In genomic region chr13:54293006-54293405, GRCm38 (mm10) we compare ENCODE assay signal across 23 mouse cellular contexts.
DNase-seq lines count a peak whose midpoint lies in the region; ATAC-seq lines count a peak whose summit lies in the region.
"Had no signal": no experiment of that assay in that cellular context is flagged by ENCODE, and none has a peak within 500 bp of the region (broad histone marks: within the 10 kb centered on the region; RNA-seq: fewer than 3 reads in every experiment).

No protein-coding gene starts in this region.

- DNase-seq in kidney, adult 11 months: peak; percentile 21
- DNase-seq in kidney, postnatal 4 days: no peak
- DNase-seq in kidney, adult 8-10 months: peak; percentile 42 to 59
- DNase-seq in kidney, postnatal 25 days: no peak
- DNase-seq in kidney, postnatal 36 days: peak; percentile 39 to 44
- DNase-seq: adrenal gland, adult 8-10 months; adrenal gland, postnatal 14 days; adrenal gland, postnatal 36 days; B cell, adult 2 months; cerebellum, adult 11-12 months; cerebellum, adult 2 months; cerebellum, adult 9-10 months; cerebellum, postnatal 10 days; cerebellum, postnatal 25 days had no signal

- H3K27ac ChIP-seq in kidney, embryonic 14.5 days (ENCODE audit: low read depth, low read length): no peak overlapping the region
- H3K27ac ChIP-seq: embryonic facial prominence, embryonic 10.5 days; embryonic facial prominence, embryonic 12.5 days; forebrain, embryonic 13.5 days; forebrain, embryonic 15.5 days had no signal

- H3K4me2 ChIP-seq in kidney, embryonic 14.5 days (replicated peaks; ENCODE audit: low read depth, low read length): no peak overlapping the region
- H3K4me2 ChIP-seq: embryonic facial prominence, embryonic 12.5 days; forebrain, embryonic 13.5 days; forebrain, embryonic 15.5 days had no signal

- no peak overlapping the region for H3K4me3 ChIP-seq in kidney, embryonic 14.5 days (ENCODE audit: low read length)
- H3K4me3 ChIP-seq: embryonic facial prominence, embryonic 10.5 days; embryonic facial prominence, embryonic 12.5 days; forebrain, embryonic 13.5 days; forebrain, embryonic 15.5 days had no signal

- H3K9ac ChIP-seq in kidney, embryonic 14.5 days (ENCODE audit: low read depth, low read length): no peak overlapping the region
- H3K9ac ChIP-seq: embryonic facial prominence, embryonic 12.5 days; forebrain, embryonic 13.5 days; forebrain, embryonic 15.5 days had no signal

- no peaks in the 10 kb centered on the region for H3K9me3 ChIP-seq in kidney, embryonic 14.5 days (ENCODE audit: control insufficient read depth, low read length)
- H3K9me3 ChIP-seq: embryonic facial prominence, embryonic 10.5 days; embryonic facial prominence, embryonic 12.5 days; forebrain, embryonic 13.5 days; forebrain, embryonic 15.5 days had no signal

- no peaks in the 10 kb centered on the region for H3K36me3 ChIP-seq in kidney, embryonic 14.5 days (ENCODE audit: control insufficient read depth, insufficient read depth, low read length)
- H3K36me3 ChIP-seq: embryonic facial prominence, embryonic 10.5 days; embryonic facial prominence, embryonic 12.5 days; forebrain, embryonic 15.5 days; G1E had no signal

- WGBS in kidney, embryonic 14.5 days: 90% methylated on average over 3 of the region's 3 CpGs

- H3K4me1 ChIP-seq in kidney, embryonic 14.5 days (ENCODE audit: control insufficient read depth, insufficient read depth, low read length): no peaks in the 10 kb centered on the region
- H3K4me1 ChIP-seq: embryonic facial prominence, embryonic 10.5 days; embryonic facial prominence, embryonic 12.5 days; forebrain, embryonic 13.5 days had no signal

- H3K27me3 ChIP-seq in kidney, embryonic 14.5 days (ENCODE audit: control insufficient read depth, insufficient read depth, low read length): no peaks in the 10 kb centered on the region
- H3K27me3 ChIP-seq: embryonic facial prominence, embryonic 12.5 days; forebrain, embryonic 13.5 days; forebrain, embryonic 15.5 days had no signal

- ATAC-seq in kidney, embryonic 14.5 days (ENCODE audit: low FRiP score, low TSS enrichment): no peak
- ATAC-seq: activated CD4-positive, CD25-positive, alpha-beta regulatory T cell, adult 4 months; CD4-positive, CD25-positive, alpha-beta regulatory T cell, adult 4 months; forebrain, embryonic 13.5 days; forebrain, embryonic 15.5 days; Patski had no signal

Comparison
In these comparisons a context has a peak if more than half of its experiments do, and no peak if none do; other contexts are left out.
1. DNase-seq: peak in kidney, adult 11 months (single experiment), kidney, adult 8-10 months (2 of 2) and kidney, postnatal 36 days (2 of 2); none in kidney, postnatal 4 days (0 of 2) and kidney, postnatal 25 days (0 of 2).